Mouse (Mus musculus) thymus, postnatal 14 days (tissue): Measurements from ENCODE around the gene Pde3b.
"Not testable (repeated sequence)": the region's sequence is repeated elsewhere in the genome, so short reads cannot be mapped to it uniquely, and the experiment has no call there.

Experiments used
- DNase-seq: peaks from one replicate; pipeline ENCODE4 v3.0.0; 2021

The Pde3b gene

DNA sequence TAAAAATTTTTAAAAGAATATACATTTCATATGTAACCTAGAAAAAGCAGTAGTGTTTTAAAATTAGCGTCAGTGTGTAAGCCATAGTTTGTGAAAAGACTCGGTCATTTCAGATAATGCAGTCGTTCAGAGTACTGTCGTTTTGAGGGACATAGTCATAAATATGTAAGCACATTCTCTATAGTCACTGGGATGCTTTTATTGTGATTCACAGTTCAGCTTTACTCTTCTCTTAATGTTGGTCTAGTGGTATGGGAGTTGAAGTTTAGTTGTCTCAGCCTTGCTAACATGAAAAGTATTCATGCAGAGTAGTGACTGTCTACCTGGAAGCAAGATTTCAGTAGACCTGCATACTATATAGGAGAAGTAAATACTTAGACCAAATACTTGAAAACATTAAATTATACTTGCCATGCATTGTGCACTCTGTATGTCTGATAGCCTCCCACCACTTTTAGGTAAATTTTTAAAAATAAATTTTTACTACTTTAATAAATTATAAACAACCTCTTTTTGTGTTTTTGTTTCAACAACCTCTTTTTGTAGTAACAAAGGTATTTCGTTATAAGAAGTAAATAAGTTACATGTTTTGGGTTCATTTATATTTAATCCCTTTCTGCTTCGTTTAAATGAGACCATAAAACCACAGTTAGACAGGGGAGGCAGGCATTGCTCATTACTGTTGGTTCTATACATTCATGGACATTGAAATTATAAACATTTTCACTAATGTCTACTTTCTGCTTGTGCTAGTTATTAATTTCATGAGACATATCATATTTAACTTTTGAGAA is 65.3 kb downstream of the Pde3b start:
- no peak for DNase-seq

DNA sequence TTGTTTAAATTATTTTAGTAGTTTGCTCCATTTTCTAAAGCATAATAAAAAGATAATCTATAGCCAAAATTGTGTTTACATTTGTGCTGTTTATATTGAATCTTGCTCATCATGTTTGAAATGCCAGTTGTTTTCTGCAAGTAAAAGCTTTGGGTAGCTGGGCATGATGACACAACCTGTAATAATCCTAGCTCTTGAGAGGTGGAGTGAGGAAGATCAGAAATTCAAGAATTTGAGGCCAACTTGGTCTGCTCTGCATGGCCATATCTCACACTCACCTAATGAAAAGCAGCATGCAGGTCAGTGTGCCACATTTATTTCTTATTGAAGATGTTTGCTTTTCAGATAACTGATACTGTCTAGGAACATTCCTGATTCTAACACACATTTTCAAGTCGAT is 65.9 kb downstream of the Pde3b start:
- DNase-seq = no peak

DNA sequence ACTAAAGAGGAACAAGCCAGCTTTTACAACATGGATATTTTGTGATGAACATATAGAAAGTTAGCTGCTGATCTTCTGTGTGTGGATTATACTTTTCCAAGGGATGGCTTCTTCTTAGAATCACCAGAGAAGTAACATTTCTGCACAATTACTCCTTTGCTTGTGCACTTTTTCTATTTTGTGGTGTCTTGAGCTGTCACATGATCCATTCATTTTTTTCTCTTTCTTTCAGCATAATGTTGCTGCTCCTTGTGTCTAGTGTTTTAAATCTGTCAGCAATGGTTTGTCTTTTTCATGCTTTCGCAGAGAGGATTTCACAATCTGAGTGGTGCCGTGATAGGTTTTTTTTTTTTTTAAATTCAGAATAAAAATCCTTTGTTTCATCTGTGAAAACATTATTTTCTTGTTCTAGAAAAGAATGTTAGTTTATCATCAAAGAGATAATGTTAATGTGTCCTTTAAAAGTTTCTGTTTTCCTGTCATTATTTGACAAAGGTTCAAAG is 66.4 kb downstream of the Pde3b start:
- no peak for DNase-seq

DNA sequence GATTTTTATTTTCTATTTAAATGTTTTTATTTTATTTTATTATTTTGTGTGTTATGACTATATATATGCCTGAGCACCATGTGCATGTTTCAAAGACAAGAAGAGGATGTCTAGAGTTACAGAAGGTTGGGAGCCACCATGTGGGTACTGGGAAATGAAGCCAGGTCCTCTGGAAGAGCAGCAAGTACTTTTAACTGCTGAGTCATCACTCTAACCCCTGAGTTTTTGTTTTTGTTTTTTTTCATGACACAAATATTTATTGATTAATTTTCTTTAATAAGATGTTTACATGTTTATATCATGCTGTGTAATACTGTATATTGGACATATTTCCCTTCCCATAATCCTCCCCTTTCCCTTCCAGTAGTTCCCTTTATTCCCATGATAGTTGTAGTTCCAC is 77.5 kb downstream of the Pde3b start:
- no peak for DNase-seq

DNA sequence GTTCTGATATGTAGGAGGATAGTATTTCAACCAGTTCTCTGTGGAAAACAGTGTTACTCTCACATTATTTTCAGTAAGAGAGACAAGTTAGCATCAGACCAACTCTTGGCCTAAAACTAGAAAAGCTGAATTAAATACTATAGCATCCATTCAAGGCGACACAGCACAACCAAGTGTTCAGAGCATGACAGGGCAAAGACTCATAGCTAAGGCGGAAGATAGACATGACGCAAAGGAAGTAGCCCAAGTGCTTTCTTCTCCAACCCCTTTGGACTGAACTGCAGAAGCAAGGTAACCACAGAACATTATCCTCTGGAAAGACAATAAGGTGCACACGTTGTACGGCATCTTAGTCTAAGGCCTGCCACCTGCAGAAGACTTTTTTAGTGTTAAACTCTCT is 79.0 kb downstream of the Pde3b start:
- peak; percentile 37 for DNase-seq

DNA sequence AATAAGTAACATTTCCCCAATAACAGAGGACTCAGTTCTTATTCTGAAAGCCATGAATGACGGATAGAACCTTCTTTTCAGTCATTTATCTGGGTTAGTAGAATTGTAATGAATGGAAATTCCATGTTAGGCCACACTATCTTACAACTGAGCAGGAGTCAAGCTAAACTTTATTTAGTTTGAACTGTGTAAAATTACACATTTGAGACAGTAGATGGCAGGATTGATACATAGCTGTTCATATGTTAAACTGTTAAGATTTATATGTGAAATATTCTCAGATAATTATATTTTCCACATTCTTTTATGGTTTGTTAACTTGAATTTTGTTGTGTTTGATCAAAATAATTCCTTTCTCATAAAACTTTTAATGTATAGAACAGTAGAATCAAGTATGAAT is 84.2 kb downstream of the Pde3b start:
- DNase-seq = no peak

DNA sequence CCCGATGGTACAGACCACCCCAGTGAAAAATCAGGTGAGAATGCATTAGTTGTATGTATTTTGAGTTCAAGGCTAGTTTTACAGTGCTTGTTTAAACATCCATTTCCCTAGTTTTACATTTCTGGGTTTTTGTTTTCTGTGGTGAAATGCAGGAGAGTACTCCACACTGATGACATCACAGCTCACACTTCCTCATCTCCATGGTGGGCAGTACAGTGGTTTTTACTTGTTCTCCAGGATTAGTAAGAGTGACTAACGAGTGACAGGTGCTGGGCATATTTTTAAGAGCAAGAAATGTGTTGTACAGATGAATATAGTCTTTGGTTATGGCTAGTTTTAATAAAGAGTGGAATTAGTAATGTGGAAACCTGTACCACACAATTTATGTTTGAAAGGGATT is 93.8 kb downstream of the Pde3b start:
- no peak for DNase-seq

DNA sequence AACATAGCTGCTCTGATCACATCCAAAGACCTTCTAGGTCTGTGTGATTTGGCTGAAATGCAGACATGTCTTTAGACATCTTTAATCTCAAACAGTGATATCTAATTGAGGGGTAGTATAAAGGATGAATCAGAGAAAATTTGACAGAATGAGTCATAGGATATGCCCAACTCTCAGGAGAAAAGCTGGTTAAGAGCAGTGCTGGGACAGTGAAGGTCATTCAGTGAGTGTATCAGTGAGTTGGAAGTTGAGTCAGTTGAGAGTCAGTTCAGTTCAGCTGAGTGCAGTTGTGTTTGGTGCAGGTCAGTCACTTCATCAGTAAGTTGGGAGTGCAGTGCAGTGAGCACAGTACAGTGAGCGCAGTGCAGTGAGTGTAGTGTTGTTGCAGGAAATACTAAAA is 105.0 kb downstream of the Pde3b start:
- DNase-seq = no peak

DNA sequence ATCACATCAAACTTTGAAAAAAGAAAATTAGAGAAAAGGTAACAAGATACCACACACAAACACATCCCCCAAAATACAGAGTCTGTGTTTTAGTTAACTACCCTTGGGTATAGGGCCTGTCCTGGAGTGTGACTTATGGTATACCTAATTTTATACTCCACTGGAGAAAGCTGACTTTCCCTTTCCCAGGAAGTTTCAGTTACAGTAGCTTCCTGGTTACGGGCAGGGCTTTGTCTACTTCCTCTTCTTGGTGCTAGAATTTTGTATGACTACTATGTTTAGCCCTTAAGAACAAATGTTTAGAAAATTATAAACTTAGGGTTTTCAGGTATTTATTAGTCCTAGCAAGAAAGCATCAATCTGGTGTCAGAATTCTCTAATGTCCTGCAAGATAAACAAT is 111.2 kb downstream of the Pde3b start:
- no peak for DNase-seq

DNA sequence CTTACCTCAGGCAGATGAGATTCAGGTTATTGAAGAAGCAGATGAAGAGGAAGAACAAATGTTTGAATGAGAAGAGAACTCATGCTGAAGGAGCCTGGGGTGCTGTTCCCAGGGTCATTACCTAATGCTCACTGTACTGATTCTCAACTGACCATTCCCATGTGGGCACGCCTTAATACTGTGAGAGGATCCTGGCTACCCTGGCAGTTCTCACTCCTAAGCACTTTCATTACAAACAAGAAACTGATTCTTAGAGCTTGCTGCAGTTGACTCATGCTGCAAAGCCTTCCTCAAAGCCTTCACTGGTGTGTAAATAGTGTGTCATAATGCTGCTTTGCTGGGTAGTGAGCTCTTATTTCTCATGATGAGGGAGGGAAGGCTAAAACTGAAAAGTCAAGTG is 121.1 kb downstream of the Pde3b start:
- no peak for DNase-seq

DNA sequence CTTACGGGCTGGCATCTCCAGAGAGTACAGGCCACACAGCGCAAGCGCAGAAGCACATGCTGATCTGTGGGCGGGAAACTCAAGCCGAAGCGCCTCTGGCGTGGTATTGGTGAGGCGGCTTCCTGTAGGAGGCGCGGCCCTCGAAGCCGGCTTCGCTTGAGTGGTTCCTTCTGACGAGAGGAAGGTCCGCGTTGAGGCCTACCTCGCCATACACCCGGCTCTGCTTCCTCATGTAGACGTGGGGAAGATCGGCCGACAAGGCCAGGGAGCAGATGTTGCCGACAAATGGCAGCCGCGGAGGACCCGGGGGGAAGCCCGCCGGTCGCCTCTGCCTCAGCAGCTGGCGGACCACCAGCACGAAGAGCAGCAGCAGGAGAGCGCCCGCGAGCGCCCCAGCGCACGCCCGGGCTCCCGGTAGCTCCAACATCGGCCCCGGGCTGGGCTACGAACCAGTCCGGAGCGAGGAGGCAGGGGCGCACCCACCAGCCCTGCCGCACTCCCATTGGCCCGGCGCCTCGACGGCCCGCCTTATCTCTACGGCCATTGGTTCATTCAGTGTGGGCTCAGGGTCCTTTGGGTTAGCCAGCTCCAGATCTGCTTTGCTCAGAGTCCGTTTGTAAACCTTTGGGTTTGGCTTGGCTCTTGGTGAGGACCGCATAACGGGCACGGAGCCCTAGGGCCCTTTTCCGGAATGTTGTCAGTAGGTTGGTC is 147.6 kb downstream of the Pde3b start, which contains the start of gene Cyp2r1:
Gene Cyp2r1, minus strand, starts transcription at position 442 of the 711 bp plus-strand sequence.
- peak; percentile 92 for DNase-seq

DNA sequence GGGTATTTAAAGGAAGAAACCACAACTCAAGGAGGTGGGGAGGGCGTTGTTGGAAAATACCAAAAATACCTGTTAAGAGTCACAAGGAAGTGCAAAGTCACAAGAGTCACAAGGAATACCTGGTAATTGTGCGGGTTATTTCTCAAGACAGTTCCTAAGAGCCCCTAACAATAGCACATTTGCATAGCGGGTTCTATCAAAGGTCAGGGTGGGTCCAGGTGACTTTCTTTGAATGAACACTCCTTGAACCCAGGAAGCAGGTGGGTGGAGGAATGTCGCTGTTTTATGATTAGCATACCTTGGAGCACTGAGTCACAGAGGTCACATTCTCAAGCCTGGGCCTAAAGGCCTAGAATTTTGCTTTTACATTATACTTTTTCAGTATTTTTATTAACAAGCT is 158.8 kb downstream of the Pde3b start:
- DNase-seq = not testable (repeated sequence)

DNA sequence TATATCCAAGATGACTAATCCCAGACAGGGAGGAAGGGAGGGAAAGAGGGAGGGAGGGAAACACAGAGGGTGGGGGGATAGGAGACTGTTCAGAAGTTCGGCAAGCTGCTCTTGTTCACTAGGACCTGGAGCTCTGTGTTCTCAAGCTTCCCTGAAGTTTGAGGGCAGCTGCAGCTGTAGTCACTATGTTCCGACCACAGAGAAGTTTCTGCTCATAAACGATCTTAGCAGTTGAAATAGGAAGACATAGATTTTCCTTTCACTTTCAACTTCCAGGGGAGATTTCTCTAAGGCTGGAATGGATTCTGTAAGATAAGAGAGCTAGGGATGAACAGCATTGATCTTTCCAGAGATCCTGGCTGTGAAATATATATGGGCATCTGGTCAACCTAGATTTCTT is 161.8 kb downstream of the Pde3b start:
- DNase-seq = no peak

DNA sequence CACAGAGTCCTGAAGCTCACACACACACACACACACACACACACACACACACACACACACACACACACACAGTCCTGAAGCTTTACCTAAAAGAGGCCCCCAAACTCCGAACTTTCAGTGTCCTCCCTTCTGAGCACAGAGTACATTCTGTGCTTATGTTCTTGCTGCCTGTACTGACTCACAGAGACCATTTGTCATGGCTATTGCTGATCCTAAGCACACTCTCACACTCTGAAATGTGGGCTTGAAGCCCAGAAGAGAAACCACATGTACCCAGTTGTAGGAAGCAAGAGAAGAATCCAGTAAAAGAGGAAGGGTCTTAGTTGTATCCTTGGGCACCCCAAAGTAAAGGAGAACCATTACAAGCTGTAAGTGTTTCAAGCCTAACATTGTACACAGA is 162.6 kb downstream of the Pde3b start:
- DNase-seq = no peak

DNA sequence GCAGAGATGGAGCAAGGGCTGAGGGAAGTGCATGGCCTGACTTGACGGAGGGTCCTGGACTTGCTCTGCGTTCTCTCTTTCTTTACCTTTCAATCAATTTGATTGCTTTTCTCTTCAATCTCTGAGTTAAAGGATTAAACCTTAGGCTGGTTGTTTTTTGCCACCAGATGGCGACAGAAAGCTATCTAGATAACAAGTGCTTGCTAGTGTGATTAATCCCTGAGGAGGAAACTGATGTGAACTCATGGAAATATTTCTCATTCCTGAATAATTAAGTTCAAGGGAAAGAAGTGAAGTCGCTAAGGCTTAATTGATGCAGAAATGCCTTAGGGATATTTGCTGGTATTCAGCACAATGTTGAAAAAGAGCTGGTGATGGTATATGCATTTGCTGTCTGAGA is 165.3 kb downstream of the Pde3b start:
- peak; percentile 46 for DNase-seq

DNA sequence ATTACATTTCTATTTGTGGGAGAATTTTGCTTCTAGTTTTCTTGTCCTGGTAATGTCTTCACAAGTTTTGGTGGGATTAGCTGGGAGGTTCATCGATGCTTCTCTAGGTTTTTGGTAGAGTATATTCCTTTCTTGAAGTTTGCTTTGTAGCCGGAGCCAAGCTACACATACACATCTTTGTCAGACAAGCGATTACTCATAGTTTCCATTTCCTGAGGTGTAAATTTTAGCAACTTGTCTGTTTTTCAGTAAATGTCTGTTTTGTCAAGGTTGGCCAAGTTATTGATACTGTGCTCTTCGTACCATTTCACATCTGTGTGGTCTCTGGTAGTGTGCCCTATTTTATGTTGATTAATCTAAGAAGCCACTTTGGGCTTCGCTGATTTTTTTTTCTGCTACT is 166.1 kb downstream of the Pde3b start:
- DNase-seq = no peak

DNA sequence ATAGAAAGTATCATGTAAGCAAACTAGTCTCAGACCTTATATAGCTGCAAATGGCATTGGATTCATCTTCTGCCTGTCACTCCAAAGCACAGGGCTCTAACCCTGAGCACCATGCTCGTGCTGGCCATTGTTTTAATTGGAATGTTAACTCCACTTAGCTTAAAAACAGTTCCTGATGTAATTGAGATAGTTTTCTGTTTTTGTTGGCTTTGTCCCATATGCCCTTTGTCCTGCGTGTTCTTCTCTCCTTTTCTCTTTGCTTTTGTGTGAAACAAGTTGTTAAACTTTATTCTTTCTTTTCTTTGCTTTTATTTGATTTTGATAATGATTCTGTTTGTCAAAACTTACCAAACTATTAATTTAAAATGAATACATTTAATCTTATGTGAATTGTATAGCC is 167.4 kb downstream of the Pde3b start:
- no peak for DNase-seq
